Mouse (Mus musculus): Measurements from ENCODE around the gene Pdzd7.

The Pdzd7 gene

GRCm38 (mm10) chr19:44985159-44985988 lies 60.1 kb downstream of the Pdzd7 start:
- DNase-seq (ENCODE audit: low spot score): no peak

GRCm38 (mm10) chr19:44984420-44984819 lies 61.1 kb downstream of the Pdzd7 start:
- no peak for DNase-seq (ENCODE audit: low spot score)

GRCm38 (mm10) chr19:44983366-44983765 lies 62.2 kb downstream of the Pdzd7 start:
- DNase-seq (ENCODE audit: low spot score): no peak

GRCm38 (mm10) chr19:44982477-44983115 lies 62.9 kb downstream of the Pdzd7 start:
- DNase-seq (ENCODE audit: low spot score): no peak

- DNase-seq (ENCODE audit: low spot score): no peak
Observed at GRCm38 (mm10) chr19:44980787-44981186, 64.7 kb downstream of the Pdzd7 start.

- no peak for DNase-seq (ENCODE audit: low spot score)
Observed at GRCm38 (mm10) chr19:44977148-44977547, 68.4 kb downstream of the Pdzd7 start.

All from urinary bladder, postnatal 25 days (tissue).